Mouse (Mus musculus) cerebellum, adult 18-20 months (tissue): Measurements from ENCODE around the gene D630036H23Rik.
"Not testable (repeated sequence)": the region's sequence is repeated elsewhere in the genome, so short reads cannot be mapped to it uniquely, and the experiment has no call there.

Source experiments
- DNase-seq, 2 experiments: peaks; one replicate each; pipeline ENCODE4 v3.0.0; 2021

The D630036H23Rik gene

DNA sequence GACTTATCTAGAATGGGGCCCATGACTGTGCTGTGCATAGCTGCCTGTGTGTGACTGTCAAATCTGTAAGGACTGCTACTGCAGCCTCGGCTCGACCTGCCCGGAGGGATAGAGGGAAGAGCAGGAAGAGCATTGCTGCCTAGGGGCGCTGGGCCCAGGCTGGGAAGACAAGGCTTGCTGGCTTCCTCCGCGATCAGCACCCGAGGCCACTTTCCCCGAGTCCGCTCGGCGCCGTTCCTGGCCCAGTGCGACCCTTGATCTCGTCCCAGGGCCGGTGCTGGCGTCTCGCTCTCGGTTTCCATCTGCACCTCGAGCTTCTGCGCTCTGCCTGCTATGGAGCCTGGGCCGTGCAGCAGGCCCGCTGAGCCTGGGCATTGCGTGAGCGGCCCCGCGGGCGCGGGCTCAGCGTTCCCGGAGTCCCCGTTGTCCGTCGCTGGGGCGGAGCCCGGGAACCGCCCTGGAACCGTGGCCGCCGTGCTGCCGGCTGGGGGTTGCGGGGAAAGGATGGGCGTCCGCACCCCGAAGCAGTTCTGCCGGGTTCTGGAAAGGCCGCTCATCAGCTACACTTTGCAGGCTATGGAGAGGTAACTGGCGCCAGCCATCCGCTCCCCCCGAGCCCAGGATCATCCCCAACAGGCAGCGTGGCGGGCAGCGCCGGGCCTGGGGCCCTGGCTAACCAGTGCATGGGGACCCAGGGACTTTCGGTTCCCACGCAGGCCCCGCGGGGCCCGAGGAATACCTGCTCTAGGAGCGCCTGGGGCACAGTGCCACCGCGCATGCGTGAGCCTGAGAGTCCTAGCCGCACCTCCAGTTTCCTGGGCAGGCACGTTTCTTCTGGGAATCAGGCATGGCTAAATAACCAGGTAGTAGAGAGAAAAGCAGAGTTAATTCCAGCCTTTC lies at the start of gene D630036H23Rik, which contains the start of gene Ispd:
Gene D630036H23Rik, minus strand, starts transcription at position 741 of the 900 bp plus-strand sequence.
Gene Ispd, plus strand, starts transcription at position 10 of the 900 bp plus-strand sequence.
- peak; percentile 92 to 94 for DNase-seq

DNA sequence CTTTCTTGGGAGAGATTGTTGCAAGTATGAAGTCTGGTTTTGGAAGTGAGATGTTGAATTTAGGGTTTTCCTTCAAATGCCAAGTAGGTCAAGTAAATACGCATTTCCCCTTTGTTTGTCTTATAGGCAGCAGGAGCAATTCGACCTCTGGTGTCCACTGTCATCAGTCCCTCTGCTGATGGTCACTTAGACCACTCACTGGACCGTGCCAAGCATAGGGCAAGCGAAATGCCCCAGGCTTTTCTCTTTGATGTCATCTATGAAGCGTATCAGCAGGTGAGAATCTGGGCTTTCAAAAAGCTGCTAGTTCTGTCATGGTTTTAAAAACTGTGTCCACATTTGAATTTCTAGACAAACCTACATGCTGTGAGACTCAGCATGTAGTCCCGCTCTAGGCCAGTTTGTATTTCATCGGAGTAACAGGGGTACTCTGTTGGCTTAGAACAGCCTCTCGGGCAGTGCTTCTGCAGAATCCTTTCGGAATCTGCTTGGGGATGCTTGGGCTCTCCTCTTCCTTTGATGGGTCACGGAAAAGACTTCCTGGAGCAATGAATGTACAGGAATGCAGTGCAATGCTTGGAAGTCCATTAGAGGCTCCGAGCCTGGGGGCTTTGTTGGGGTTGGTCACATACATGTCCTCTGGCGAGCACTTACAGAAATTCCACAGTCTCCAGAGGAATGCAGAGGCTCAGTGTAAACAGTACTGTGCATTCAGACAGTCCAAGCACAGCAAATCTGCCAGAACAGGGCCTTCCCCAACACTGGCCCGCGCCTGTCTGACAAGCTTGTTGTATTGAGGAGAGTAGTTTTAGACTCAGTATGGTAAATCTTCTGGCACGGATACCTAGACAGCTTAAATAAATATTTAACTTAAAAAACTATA lies 44.4 kb upstream of the D630036H23Rik start:
- DNase-seq, result no peak

DNA sequence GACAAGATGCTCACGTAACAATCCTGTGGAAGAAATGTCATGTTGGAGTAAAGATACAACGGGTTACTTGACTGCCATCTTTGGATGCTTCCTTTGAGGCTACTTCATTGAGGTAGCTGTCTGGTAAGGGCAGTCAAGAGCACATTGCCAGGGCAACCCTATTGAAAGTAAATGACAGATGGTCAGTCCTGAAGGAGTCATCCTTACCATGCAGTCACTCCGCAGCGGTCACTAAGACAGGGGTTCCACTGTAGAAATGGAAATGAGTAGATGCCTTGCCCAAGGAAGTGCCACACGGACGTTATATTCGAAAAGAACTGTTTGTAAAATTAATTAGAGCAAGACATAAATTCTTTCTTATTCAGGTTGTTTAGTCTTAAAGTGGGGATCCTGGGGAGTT lies 43.3 kb upstream of the D630036H23Rik start:
- no peak for DNase-seq

DNA sequence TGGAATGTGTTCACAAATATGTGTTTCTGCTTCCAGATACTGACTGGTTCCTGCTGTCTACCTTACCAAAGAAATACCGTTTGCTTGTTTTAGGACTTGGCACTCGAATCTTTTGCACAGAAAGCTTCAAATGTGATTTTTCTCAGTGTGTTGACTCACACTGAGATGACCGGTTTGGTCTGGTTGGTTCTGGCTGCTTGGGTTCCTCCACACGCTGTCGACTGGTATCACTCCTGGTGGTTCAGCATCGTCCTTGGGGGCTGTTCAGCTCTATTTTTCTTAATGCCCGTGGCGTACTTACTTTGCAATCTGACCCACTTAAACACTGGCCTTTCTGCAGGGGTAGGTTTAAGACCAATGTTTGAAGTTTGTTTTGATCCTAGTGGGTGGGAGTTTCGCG lies 41.7 kb upstream of the D630036H23Rik start:
- no peak for DNase-seq

DNA sequence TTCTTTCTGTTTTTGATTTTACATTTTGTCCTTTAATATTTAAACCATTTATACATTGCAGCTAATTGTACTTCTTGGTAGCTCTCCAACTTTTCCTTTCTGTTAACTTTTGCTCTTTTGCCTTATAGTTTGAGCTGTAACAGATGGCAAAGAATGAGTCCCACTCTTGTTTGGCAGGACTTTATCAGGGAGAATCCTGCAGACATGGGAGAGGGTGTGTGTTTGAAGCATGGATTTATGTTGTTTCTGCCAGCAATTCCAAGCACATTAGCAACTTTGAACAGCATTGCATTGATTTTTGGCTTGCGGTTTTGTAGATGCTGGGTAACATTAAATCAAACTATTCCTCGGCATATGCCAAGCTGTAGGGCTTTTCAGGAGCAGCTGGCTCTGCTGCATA lies 13.1 kb upstream of the D630036H23Rik start:
- no peak for DNase-seq

DNA sequence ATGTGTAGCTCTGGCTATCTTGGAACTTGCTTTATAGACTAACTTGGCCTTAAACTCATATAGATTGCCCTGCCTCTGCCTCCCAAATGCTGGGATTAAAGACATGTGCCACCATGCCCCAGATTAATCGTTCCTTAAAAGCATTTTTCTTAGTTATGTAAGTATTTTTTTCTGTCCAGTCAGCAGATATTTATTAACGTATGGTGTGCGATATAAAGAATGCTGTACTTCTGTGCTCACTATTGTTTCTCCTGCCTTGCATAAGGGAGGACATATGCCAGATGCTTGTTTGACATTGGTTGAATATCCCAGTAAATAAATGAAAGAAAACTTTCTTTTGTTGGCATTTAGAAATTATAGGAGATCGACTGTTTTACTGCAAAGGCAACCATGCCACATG lies 5.0 kb upstream of the D630036H23Rik start:
- DNase-seq, result no peak

DNA sequence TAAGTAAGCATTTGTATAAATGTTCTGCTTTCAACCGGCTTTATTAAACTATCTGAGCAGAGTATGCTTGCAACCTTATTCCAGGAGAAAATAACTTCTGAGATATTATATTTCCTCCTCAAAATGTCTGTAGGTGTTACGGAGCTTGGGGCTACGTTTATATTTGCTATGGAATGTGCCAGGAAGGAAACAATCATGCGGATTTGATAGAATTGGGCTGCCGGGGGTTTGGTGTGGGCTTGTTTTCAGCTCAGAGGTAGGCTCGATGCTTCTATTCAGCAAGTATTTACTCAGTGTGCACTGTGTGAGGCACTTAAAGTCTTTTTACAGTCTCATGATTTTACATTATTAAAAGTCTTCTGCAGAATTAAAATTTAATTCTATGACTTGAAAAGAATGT lies 3.4 kb upstream of the D630036H23Rik start:
- DNase-seq, result no peak

DNA sequence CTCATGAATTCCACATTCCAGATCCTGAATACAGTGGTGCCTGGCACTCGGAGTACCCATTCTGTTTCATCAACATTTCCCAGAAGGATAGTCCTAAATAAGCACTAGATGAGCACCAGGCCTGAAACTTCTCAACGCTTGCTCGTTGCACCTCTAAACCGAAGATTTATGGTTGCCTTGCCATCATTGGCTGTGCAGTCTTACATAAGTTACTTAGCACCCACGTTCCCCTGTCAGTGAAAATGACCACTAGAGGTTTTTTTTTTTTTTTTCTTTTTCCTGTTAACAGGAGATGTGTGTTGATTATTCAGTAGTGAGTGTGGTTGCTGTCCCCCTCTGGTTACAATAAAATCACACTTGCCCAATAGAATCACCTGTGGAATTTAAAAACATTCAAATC lies 1.2 kb downstream of the D630036H23Rik start:
- peak; percentile 4 to 19 for DNase-seq

DNA sequence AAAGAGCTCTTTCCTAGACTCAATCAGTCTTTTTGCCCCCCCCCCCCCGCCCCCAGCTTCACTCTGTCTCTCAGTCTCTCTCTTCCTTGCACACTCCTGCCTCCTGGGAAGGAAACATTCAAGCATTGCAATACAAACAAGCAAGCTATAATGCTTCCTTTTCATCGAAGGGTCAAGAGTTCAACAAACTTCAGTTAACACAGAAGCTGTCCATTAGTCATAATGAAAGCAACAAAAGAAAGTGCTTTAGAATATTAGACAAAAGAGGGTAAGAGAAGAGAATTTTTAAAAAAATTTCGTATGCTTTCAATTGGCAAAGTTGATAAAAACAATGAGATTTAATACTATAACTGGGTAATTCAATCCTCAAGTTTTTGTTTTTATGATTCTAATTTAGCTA lies 1.7 kb downstream of the D630036H23Rik start:
- DNase-seq, result no peak

DNA sequence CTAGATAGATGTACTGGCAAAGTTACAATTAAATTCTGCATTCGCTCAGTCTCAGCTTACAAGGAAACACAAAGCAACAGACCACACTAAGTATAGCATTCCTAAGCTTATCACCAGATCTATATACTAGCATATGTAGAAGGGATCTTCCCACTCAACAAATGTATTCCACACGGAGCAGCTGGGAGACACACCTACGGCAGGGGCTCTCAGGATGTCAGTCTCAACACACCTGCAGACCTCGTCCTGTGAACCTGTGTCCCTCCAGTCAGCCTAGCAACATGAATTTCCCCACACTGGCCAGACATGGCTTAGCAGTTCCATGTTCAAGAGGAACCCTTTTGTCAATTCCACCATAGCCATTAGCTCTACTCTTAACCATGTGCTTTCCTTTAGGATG lies 5.6 kb downstream of the D630036H23Rik start:
- DNase-seq, result not testable (repeated sequence)

DNA sequence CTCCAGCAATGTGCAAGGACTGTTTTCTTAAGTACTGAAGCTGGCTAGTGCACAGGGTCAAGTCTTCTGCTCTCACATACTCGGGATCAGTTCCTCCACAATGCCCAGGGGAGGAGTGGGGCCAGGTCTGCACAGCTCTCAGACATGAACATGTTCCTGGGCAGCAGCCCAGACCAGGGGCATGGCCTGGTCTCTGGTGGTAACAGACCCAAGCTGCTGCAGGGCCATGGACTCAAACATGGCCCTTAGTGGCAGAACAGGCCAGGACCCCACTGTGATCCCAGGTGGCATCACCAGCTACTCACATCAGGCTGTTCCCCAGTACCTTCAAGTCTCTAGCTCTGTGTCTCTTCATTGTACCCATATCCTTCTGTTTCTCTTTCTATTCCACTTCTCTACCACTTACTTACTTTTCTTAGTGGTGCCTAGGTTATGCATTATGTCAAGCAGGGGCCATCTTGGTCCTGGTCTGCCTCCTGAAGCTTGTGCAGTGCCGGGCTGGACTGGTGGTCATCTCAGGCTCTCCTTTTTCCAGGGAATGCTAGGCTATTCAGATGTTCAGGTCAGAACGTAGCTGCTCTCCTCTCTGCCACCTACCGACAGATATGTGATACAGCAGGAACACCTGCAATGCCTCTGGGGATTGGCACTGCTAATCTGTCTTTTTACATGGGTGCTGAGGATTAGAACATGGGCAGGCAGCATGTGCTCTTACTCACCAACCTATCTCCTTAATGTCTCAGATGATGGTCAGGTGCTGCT lies 8.6 kb downstream of the D630036H23Rik start:
- no peak for DNase-seq

DNA sequence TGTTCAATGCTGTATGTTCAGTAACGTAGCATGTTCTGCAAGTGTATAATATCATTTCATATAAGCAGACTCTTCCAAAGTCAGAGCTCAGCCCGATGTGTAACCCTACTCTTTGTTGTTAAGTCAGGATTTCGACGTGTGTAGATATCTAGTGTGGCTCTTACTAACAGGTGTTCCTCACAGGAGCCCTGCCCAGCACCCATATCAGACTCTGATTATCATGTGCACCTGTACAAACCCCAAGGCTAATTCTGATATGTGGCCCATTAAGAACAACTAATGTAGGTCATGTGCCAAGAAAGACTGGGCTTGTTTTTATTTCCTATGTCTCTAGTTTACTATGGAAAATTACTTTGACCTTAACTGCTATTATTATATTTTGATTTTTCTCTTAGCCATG lies 18.0 kb downstream of the D630036H23Rik start:
- no peak for DNase-seq

DNA sequence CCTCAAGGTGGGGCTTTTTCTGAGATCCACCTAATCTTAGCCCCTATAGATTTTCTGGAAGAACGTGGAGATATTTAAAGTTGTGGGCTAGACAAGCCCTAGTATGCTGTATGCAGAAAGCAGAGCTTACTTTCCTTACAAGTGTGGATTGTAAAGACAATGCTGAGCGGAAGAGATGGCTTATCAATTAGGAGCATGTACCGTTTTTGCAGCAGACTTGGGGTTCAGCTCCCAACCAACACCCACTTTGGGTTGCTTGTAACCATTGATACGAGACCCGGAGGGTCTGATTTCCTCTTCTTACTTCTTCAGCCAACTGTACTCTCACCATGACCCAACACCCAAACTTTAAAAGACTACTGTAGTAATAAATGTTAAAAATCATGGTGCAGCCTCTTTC lies 21.3 kb downstream of the D630036H23Rik start:
- no peak for DNase-seq

DNA sequence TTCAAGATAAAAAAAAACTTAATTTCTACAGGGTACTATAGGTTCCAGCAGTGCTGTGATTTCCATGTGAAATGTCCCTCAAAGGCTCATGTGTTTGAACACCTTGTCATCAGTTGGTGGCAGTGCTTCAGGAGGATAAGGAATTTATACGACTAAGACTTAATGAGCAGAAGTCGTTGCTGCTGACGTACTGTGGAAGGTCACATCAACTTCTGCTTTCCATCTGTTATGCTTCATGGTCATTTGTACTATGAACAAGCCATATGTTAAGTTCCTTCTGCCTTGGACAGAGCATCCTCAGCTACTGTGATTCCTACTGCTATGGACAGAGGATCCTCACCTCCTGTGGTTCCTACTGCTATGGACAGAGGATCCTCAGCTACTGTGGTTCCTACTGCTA lies 21.9 kb downstream of the D630036H23Rik start:
- no peak for DNase-seq

DNA sequence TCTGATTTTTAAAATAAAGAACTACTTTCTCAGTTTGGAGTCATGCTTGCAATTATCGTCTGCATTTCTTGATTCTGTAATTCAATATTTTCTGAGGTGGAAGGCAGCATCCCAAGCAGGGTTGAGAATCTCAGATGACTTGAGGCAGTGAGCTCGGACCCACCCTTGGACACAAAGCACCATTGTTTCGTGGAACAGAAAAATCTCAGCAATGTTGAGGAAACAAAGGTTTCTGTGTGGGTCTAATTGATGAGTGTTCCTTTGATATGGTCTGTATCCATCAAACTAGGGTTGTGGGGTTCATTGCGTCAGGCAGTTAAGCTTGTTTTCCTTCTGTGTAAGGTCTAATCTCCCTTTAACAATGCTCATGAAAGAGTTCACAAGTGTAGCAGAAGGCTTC lies 37.9 kb downstream of the D630036H23Rik start:
- DNase-seq, result no peak

DNA sequence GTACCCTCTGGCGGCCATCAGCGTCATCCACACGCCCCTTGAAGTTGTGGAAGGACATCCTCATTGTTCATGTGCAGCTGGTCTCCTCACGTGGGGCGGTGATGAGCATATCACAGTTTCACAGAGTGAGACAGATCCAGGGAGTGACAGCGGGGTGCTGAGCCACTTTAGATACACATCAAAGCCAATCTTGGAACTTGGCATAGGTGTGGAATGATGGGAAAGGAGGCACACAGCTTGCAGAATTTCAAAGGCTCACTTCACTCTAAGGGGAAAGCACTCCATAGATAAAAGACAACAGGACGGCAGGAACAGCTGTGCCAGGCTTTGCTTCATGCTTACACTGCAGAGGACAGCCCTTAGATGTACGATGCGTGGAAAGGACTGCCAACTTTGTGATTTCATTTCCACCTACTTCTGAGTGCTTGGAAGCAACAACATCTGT lies 48.1 kb downstream of the D630036H23Rik start:
- DNase-seq, result no peak

DNA sequence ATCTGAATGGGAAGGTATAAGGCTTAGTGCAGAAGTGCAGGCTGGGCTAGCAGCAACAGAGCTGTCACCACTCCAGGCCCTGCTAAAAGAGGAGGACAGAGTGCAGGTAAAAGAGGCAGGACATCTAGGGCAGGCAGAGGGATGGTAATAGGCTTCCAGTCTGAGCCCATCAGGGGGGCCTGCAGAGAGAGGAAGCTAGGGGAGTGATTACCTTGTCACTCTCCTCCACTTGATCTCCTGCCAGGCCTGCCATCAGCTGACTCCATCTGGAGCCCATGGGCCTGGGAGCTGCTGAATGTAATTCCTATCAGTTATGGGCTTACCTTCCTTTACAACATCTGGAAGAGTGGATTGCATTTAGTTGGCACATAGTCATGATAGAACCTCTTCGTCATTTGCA lies 49.3 kb downstream of the D630036H23Rik start:
- DNase-seq, result no peak
